Mouse (Mus musculus) neural tube, embryonic 12.5 days (tissue): ENCODE data around the gene Gm21256. TPM values are rescaled to one million over a fixed set of nuclear protein-coding genes. Genes with fewer than 3 reads are reported as not detected.
"Not testable (repeated sequence)": the region's sequence is repeated elsewhere in the genome, so short reads cannot be mapped to it uniquely, and the experiment has no call there.

Experiments used
- ATAC-seq: fragments of 200-750 bp; cut with Nextera tagmentation; 2 replicates; pipeline ENCODE4 v1.8.0; 2017; ENCODE audit warnings: low read depth, mild to moderate bottlenecking, moderate TSS enrichment, moderate library complexity; ENCODE audit not compliant: low FRiP score
- H3K27ac ChIP-seq: fragments of 300-500 bp; sonication (generic); 2 replicates; pipeline ENCODE4 v1.5.1; 2016
- H3K27me3 ChIP-seq: fragments of 300-500 bp; sonication (generic); replicated peaks from 2 replicates; pipeline ENCODE4 v1.6.1; 2016; ENCODE audit warnings: mild to moderate bottlenecking
- H3K36me3 ChIP-seq: fragments of 300-500 bp; sonication (generic); 2 replicates; pipeline ENCODE4 v1.6.1; 2016; ENCODE audit warnings: mild to moderate bottlenecking
- H3K4me1 ChIP-seq: fragments of 300-500 bp; sonication (generic); 2 replicates; pipeline ENCODE4 v1.6.1; 2016
- H3K4me2 ChIP-seq: fragments of 300-500 bp; sonication (generic); replicated peaks from 2 replicates; pipeline ENCODE4 v1.6.1; 2016; ENCODE audit warnings: mild to moderate bottlenecking
- H3K4me3 ChIP-seq: fragments of 300-500 bp; sonication (generic); 2 replicates; pipeline ENCODE4 v1.5.1; 2016
- H3K9ac ChIP-seq: fragments of 300-500 bp; sonication (generic); 2 replicates; pipeline ENCODE4 v1.6.1; 2016; ENCODE audit warnings: mild to moderate bottlenecking
- H3K9me3 ChIP-seq: fragments of 300-500 bp; sonication (generic); 2 replicates; pipeline ENCODE4 v1.6.1; 2016; ENCODE audit warnings: mild to moderate bottlenecking
- WGBS: fragments of 180-500 bp; shearing (Covaris S2); methylation state at CpG from one replicate; pipeline ENCODE4 v1.1.7; 2016; 5-methylcytosine and 5-hydroxymethylcytosine counted together
- polyA plus RNA-seq: library from polyadenylated mRNA; unstranded; fragments of >200 nt; fragmentation: Nextera tagmentation; extraction: Ambion mirVana; gene quantifications from 2 replicates; pipeline ENCODE4 v1.2.1, GENCODE M21; 2016

Gene Gm21256
- polyA plus RNA-seq = not detected in 2 replicates

- H3K9ac ChIP-seq, H3K36me3 ChIP-seq, H3K4me1 ChIP-seq, ATAC-seq, H3K4me2 ChIP-seq, H3K27ac ChIP-seq, H3K9me3 ChIP-seq, H3K27me3 ChIP-seq, H3K4me3 ChIP-seq: not testable (repeated sequence)
- no CpG with 5 or more reads among the region's 7 CpGs for WGBS
These were observed at the start of gene Gm21256 for GRCm38 (mm10) chrY:47450660-47451059. Gene Gm21256 (plus strand): TSS chrY:47450960.

Other genes with a start within 250 kb of the Gm21256 start
- gene Gm21170, start 240.1 kb downstream of the Gm21256 start, polyA plus RNA-seq = not detected in 2 replicates